Mouse (Mus musculus) kidney, embryonic 16.5 days (tissue): Measurements from ENCODE around the gene Mutyh. TPM values are rescaled to one million over a fixed set of nuclear protein-coding genes. Genes with fewer than 3 reads are reported as not detected.
"Not testable (repeated sequence)": the region's sequence is repeated elsewhere in the genome, so short reads cannot be mapped to it uniquely, and the experiment has no call there.

ENCODE experiments used
- ATAC-seq: fragments of 200-750 bp; cut with Nextera tagmentation; 2 replicates; pipeline ENCODE4 v1.8.0; 2017; ENCODE audit warnings: moderate TSS enrichment; ENCODE audit not compliant: low FRiP score, low TSS enrichment
- H3K27ac ChIP-seq: fragments of 300-500 bp; sonication (generic); 2 replicates; pipeline ENCODE4 v1.5.1; 2014; ENCODE audit warnings: low read length
- H3K27me3 ChIP-seq: fragments of 300-500 bp; sonication (generic); 2 replicates; pipeline ENCODE4 v1.6.1; 2014; ENCODE audit warnings: low read length, control low read depth, mixed read lengths; ENCODE audit not compliant: insufficient read depth
- H3K36me3 ChIP-seq: fragments of 300-500 bp; sonication (generic); 2 replicates; pipeline ENCODE4 v1.6.1; 2014; ENCODE audit warnings: low read length, control low read depth, mixed read lengths; ENCODE audit not compliant: insufficient read depth
- H3K4me1 ChIP-seq: fragments of 300-500 bp; sonication (generic); 2 replicates; pipeline ENCODE4 v1.6.1; 2014; ENCODE audit warnings: low read length, control low read depth, mixed read lengths; ENCODE audit not compliant: insufficient read depth
- H3K4me2 ChIP-seq: fragments of 300-500 bp; sonication (generic); replicated peaks from 2 replicates; pipeline ENCODE4 v1.6.1; 2014; ENCODE audit warnings: low read depth, low read length
- H3K4me3 ChIP-seq: fragments of 300-500 bp; sonication (generic); 2 replicates; pipeline ENCODE4 v1.5.1; 2014; ENCODE audit warnings: mild to moderate bottlenecking, low read length
- H3K9ac ChIP-seq: fragments of 300-500 bp; sonication (generic); replicated peaks from 2 replicates; pipeline ENCODE4 v1.6.1; 2014; ENCODE audit warnings: low read length
- H3K9me3 ChIP-seq: fragments of 300-500 bp; sonication (generic); 2 replicates; pipeline ENCODE4 v1.6.1; 2016; ENCODE audit warnings: low read length, control low read depth
- WGBS: fragments of 180-500 bp; shearing (Covaris S2); extraction: QIAGEN DNeasy Blood & Tissue Kit; methylation state at CpG from one replicate; pipeline ENCODE4 v1.1.7; 2014; 5-methylcytosine and 5-hydroxymethylcytosine counted together
- polyA plus RNA-seq: library from polyadenylated mRNA; unstranded; fragments of >200 nt; fragmentation: Nextera tagmentation; extraction: Ambion mirVana; gene quantifications from 2 replicates; pipeline ENCODE4 v1.2.1, GENCODE M21; 2015

The Mutyh gene
- polyA plus RNA-seq, 1 experiment from 2014 or later = 19.0 TPM

DNA sequence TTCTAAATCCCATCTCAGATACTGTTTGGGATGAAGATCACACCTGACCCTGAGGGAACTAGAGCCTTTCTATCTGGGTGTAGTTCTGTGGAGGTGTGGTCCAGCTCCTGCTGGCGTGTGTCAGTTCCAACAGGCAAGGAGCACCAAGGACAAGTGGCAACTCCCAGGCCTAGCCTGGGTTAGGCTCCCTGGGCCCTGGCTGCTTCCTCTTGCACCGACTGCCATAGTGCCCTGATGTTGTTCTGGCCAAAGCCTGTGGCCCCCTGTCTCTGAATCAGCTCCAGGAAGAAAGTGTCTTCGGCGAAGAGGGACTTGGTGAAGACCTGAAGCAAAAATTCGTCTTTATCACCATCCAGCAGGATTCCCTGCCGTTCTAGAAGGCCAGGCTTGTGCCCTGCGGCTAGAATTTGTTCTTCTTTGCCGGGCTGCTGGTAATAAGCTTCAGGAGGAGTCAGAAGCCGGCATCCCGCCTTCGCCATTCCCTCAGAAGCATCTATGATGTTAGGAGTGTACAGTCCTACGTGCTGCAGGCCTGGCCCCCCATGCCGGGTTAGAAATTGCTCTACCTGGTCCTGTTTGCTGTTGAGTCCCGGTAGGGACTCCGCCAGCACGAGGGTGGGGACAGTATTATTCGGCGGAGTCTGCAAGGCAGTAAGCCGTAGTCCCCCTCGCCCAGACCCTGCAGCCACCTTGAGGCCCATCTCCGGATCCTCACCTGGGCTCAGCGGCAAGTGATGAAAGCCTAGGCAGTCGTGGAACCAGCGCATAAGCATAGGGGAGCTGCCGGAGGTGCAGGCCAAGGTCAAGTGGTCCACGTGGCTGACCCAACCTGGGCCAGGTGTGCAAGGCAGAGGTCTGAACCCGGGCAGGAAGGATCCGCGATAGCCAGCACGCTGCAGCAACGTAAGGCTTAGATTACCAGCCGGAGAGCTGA lies 12.7 kb downstream of the Mutyh start:
- 28% methylated on average over 32 of the region's 32 CpGs for WGBS
- H3K4me2 ChIP-seq = peak overlapping the region; percentile 98
- H3K36me3 ChIP-seq = peaks cover 19% of the 10 kb centered on the region
- H3K27me3 ChIP-seq = peaks cover 10% of the 10 kb centered on the region
- peak; percentile 9; the same call in 1 of the 2 replicates for ATAC-seq
- no peak overlapping the region for H3K27ac ChIP-seq
- H3K9ac ChIP-seq = peak overlapping the region; percentile 70; the same call in 1 of the 2 replicates
- H3K4me3 ChIP-seq = peak overlapping the region; percentile 61
- H3K4me1 ChIP-seq = peaks cover 15% of the 10 kb centered on the region
- no peaks in the 10 kb centered on the region for H3K9me3 ChIP-seq

DNA sequence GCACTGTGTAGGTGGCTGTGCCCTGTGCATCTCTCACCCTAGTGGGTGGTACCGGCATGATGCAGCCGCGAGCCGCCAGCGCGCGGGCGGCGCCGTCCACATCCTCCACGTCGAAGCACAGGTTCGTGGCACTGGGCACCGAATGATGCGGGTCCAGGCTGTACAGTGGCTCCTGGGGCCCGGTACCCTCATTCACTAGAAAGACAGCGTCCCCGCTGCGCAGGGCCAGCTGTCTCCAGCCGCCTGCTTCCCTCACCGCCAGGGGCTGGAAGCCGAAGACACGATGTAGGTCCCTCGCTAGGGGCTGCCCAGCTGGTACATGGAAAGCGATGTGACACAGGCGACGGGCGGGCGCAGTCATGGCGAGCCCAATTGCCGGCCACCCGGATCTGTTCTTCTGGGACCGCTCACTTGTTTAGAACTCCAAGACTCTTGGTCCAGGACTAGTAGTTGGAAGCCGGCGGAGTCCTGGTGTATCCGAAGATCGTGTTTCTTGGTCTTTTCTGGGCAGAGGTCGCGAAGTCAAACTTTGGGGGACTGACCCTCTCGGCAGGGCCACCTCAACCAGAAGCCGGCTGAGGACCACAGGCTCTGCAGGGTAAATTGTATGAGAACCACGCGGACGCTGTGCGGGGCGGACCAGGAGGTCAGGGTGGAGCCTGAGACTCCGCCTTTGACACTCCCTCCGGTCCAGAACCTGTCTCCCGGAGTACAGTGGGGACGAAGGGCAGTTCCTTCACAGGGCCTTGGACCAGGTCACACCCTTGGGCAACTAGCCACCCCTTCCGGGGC lies 13.6 kb downstream of the Mutyh start:
- peak overlapping the region; percentile 70 for H3K9ac ChIP-seq
- H3K4me1 ChIP-seq = peaks cover 16% of the 10 kb centered on the region
- H3K4me3 ChIP-seq = peak overlapping the region; percentile 61
- H3K27me3 ChIP-seq = peaks cover 10% of the 10 kb centered on the region
- ATAC-seq = peak; percentile 84
- H3K9me3 ChIP-seq = no peaks in the 10 kb centered on the region
- peak overlapping the region; percentile 98 for H3K4me2 ChIP-seq
- no peak overlapping the region for H3K27ac ChIP-seq
- WGBS = under 1% methylated on average over 51 of the region's 51 CpGs
- H3K36me3 ChIP-seq = peaks cover 19% of the 10 kb centered on the region

DNA sequence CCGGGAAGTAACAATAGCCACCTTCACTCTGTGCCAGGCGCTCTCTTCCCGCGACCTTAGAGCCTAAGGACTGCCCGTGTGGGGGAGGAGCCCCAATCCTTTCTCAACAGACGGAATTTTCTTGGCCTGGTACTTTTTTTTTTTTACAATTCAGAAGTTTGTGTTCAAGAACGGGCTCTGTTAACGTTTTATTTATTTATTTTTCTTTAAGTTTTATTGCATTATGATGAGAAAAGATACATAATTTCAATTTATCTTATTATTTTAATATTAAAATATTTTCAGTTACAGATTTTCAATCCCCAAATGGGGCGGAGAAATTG lies 14.1 kb downstream of the Mutyh start, which contains the start of gene Hpdl:
Gene Hpdl (minus strand): TSS at position 14 of the 323 bp plus-strand sequence.
- ATAC-seq = no peak

DNA sequence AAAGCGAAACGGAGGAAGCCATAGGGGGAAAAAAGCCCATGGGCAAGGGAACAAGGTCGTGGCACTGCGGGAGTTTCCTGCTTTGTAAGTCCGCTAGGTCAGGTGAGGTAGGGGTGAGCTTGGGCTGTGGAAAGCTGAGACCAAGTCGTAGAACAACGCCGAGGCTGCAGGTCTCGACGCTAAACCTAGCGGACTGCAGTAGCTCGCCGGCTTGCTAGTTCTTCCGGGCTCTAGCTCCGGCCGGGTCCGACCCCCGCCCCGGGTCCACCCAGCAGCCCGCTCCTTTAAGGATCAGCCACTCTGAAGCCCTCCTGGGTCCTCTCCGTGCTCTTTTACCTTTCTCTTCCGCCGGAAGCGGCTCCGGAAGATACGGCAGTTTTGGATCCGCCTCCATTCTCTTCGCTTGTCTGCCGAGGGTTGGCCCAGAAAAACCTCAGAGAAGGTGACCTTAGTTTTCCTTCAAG lies 17.1 kb downstream of the Mutyh start:
- WGBS = under 1% methylated on average over 29 of the region's 29 CpGs

More for the DNA sequence above, 14.1 kb downstream of the Mutyh start, which contains the start of gene Hpdl:
- H3K9ac ChIP-seq = peak within 1 kb of the TSS; percentile 70
- H3K9me3 ChIP-seq = no peaks in the 10 kb centered on the region
- H3K4me1 ChIP-seq = peaks cover 16% of the 10 kb centered on the region
- H3K4me3 ChIP-seq = peak within 1 kb of the TSS; percentile 61
- no peak within 1 kb of the TSS for H3K27ac ChIP-seq
- H3K27me3 ChIP-seq = peaks cover 10% of the 10 kb centered on the region
- peak within 1 kb of the TSS; percentile 98 for H3K4me2 ChIP-seq
- H3K36me3 ChIP-seq = peaks cover 13% of the 10 kb centered on the region
- WGBS = 11% methylated on average over 9 of the region's 9 CpGs

DNA sequence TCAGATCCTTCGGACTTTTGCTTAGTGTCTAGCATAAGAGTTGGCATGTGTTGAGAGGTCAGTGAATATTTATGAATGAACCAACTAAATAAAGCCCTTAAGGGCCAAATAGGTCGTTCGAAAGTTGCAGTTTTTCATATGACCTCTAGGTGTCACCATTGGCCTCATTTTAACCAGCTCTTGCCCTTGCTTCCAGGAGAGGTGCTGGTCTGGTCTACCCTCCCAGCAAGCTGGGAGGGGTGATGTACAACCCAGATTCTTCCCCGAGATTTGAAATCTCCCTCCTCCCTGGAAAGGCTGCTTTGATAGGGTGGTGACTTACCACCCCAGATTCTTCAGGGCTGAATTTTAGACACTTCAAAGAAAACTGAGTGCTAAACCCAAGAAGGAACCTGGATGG lies 20.3 kb downstream of the Mutyh start:
- 0 out of 2 replicates have a peak, but pooled peaks have one; percentile 24 for ATAC-seq
- H3K4me3 ChIP-seq = no peak overlapping the region
- 3% methylated on average over 4 of the region's 4 CpGs for WGBS
- no peak overlapping the region for H3K4me2 ChIP-seq
- no peaks in the 10 kb centered on the region for H3K27me3 ChIP-seq
- H3K9me3 ChIP-seq = no peaks in the 10 kb centered on the region
- H3K27ac ChIP-seq = no peak overlapping the region
- H3K4me1 ChIP-seq = peaks cover 16% of the 10 kb centered on the region
- H3K36me3 ChIP-seq = no peaks in the 10 kb centered on the region
- no peak overlapping the region for H3K9ac ChIP-seq

More for the DNA sequence above, 17.1 kb downstream of the Mutyh start:
- H3K36me3 ChIP-seq = no peaks in the 10 kb centered on the region
- H3K4me3 ChIP-seq = peak overlapping the region; percentile 54
- ATAC-seq = peak; percentile 43; the same call in 1 of the 2 replicates
- H3K4me1 ChIP-seq = peaks cover 18% of the 10 kb centered on the region
- H3K9ac ChIP-seq = peak overlapping the region; percentile 73
- H3K27ac ChIP-seq = peak overlapping the region; percentile 41; the same call in 1 of the 2 replicates
- H3K27me3 ChIP-seq = peaks cover 10% of the 10 kb centered on the region
- no peaks in the 10 kb centered on the region for H3K9me3 ChIP-seq
- H3K4me2 ChIP-seq = peak overlapping the region; percentile 72

DNA sequence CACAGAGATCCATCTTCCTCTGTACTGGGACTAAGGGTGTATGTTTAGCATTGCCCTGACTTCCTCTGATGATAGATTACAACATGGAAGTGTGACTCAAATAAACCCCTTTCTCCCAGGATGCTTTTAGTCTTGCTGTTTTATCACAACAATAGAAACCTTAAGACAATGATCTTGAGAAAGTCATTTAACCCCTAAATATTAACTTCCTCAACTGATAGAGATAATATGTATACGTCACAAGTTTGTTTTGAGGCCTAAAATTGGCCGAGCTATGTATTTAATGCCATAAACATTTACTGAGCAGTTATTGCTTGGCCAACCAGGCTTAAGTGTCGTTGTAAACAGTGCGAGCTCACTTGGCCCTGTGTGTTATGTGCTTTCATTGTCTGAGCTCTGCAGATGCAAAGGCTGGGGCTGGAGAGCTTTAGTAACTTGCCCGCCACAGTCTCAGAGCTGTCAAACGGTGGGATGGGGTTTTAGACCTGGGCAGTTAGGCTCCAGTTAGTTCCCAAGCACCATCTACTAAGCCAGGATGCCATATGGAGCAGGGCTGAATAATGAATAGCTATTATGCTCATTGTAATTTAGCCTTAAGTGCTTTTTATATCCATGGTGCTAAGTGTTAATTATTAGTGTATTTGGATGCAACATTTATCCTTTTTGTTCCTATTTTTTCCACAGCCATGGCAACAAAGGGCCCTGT lies 22.0 kb downstream of the Mutyh start:
- no peak for ATAC-seq
- no peak overlapping the region for H3K9ac ChIP-seq
- H3K4me3 ChIP-seq = no peak overlapping the region
- no peaks in the 10 kb centered on the region for H3K9me3 ChIP-seq
- H3K27me3 ChIP-seq = no peaks in the 10 kb centered on the region
- peaks cover 16% of the 10 kb centered on the region for H3K4me1 ChIP-seq
- 44% methylated on average over 6 of the region's 6 CpGs for WGBS
- H3K36me3 ChIP-seq = no peaks in the 10 kb centered on the region
- H3K4me2 ChIP-seq = no peak overlapping the region
- peak overlapping the region; percentile 1; the same call in 1 of the 2 replicates for H3K27ac ChIP-seq

DNA sequence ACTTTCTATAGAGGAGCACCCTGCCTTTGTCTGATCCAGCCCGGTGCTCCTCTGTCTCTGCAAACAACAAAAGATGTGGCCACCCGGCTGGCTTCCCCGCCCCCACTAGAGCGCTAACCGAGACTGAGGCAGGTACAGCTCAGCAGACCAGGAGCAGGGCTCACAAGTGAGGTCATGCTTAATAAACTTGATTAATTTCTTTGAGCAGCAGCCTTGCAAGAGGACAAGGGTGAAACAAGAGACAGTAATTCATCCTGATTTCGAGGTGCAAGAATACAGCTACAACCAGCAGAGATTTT lies 22.5 kb downstream of the Mutyh start:
- peaks cover 15% of the 10 kb centered on the region for H3K4me1 ChIP-seq
- H3K9ac ChIP-seq = no peak overlapping the region
- no peak overlapping the region for H3K4me3 ChIP-seq
- no peaks in the 10 kb centered on the region for H3K36me3 ChIP-seq
- no peaks in the 10 kb centered on the region for H3K27me3 ChIP-seq
- H3K4me2 ChIP-seq = no peak overlapping the region
- no peaks in the 10 kb centered on the region for H3K9me3 ChIP-seq
- 0 out of 2 replicates have a peak overlapping the region, but pooled peaks have one; percentile 1 for H3K27ac ChIP-seq
- WGBS = 6% methylated on average over 6 of the region's 6 CpGs
- peak; percentile 82 for ATAC-seq

DNA sequence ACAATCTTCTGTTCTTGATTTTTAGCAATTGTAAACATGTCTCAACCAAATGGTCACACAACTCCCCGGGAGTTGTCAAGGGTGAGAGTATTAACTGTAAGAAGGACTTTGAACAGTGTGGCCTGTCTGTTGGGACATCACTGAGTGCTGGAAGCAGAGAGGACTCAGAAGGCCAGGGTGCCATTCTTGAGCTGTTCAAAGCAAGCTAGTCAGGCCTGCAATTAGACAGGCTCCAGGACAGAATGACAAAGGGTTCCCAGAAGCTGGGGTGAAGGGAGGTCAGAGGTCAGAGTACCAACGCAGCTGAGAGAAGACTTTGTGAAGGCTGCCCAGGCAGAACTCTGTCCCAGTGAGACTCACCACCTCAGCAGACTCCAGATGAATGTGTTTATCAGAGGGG lies 31.5 kb downstream of the Mutyh start:
- Histone ChIP-seq H3K27ac (no peak overlapping the region), H3K4me1 (no peaks in the 10 kb centered on the region), H3K36me3 (no peaks in the 10 kb centered on the region), H3K4me3 (no peak overlapping the region), H3K9ac (no peak overlapping the region), H3K27me3 (0 out of 2 replicates have a peak, but pooled peaks cover 10% of the 10 kb centered on the region), H3K4me2 (no peak overlapping the region), H3K9me3 (no peaks in the 10 kb centered on the region)
- ATAC-seq = no peak
- 25% methylated on average over 2 of the region's 2 CpGs for whole genome bisulfite sequencing

DNA sequence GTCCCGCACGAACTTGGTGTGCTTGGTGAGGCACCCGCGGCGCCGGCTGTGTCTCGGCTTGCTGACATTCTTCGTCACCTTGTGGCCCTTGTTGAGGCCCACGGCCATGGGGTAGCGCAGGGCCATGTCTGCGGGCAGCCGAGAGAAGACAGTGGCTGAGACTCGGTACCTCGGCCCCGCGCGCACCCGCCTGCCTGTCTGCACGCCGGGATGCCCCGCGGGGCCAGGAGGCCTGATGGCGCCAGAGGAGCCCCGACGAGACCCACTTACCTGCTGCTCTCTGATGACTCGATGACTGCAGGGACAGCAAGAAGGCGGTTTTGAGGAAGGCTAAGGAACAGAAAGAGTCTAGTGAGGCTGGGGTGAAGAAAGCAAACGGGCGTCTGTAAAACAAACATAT lies 32.6 kb downstream of the Mutyh start:
- not testable (repeated sequence) for ATAC-seq, H3K27ac ChIP-seq, H3K9me3 ChIP-seq, H3K4me3 ChIP-seq, H3K36me3 ChIP-seq, H3K4me1 ChIP-seq, H3K27me3 ChIP-seq, H3K9ac ChIP-seq
- peak overlapping the region; percentile 34 for H3K4me2 ChIP-seq
- whole genome bisulfite sequencing = 21% methylated on average over 21 of the region's 29 CpGs
